Mouse (Mus musculus) central nervous system, embryonic 14 days (tissue): ENCODE data around the gene Otub1. TPM values are rescaled to one million over a fixed set of nuclear protein-coding genes. Genes with fewer than 3 reads are reported as not detected.

ENCODE experiments used
- polyA plus RNA-seq: library from polyadenylated mRNA; depleted of rRNA; stranded (reverse); fragments of >200 nt; gene quantifications from 2 replicates; pipeline ENCODE4 v1.2.3, GENCODE M21; 2012; rRNA removed

Gene Otub1
- 162 and 172 TPM in 2 replicates for polyA plus RNA-seq

GRCm38 (mm10) chr19:7205753-7206736 is at the start of gene Otub1:
Gene Otub1 (minus strand): TSS chr19:7206316.

GRCm38 (mm10) chr19:7240782-7241690 is 34.9 kb upstream of the Otub1 start, which contains the start of gene Naa40:
Gene Naa40 (minus strand): TSS chr19:7241183.

GRCm38 (mm10) chr19:7217162-7217925 is 11.2 kb upstream of the Otub1 start, which contains the start of gene Cox8a:
Gene Cox8a (minus strand): TSS chr19:7217616.

Other genes starting within 250 kb of the Otub1 start
- gene Ppp1r14b, start 231.3 kb downstream of the Otub1 start, polyA plus RNA-seq = 339 and 374 TPM in 2 replicates
- gene Plcb3, start 229.8 kb downstream of the Otub1 start, polyA plus RNA-seq = 26.2 and 38.2 TPM in 2 replicates
- 61.1 and 75.9 TPM in 2 replicates for gene Fkbp2, start 225.8 kb downstream of the Otub1 start, polyA plus RNA-seq
- 30.0 and 38.5 TPM in 2 replicates for gene Vegfb, start 218.7 kb downstream of the Otub1 start, polyA plus RNA-seq
- 30.4 and 31.6 TPM in 2 replicates for gene Dnajc4, start 213.7 kb downstream of the Otub1 start, polyA plus RNA-seq
- 16.0 and 16.1 TPM in 2 replicates for gene Nudt22, start 210.2 kb downstream of the Otub1 start, polyA plus RNA-seq
- 16.4 and 18.5 TPM in 2 replicates for gene Trpt1, start 210.2 kb downstream of the Otub1 start, polyA plus RNA-seq
- 5.4 and 5.5 TPM in 2 replicates for gene Fermt3, start 186.8 kb downstream of the Otub1 start, polyA plus RNA-seq
- 177 and 196 TPM in 2 replicates for gene Stip1, start 166.3 kb downstream of the Otub1 start, polyA plus RNA-seq
- gene Macrod1, start 149.5 kb downstream of the Otub1 start, polyA plus RNA-seq = 5.6 and 9.3 TPM in 2 replicates
- gene Flrt1, start 100.6 kb downstream of the Otub1 start, polyA plus RNA-seq = 3.0 and 3.3 TPM in 2 replicates
- gene Cox8a, start 11.3 kb upstream of the Otub1 start, polyA plus RNA-seq = 562 and 588 TPM in 2 replicates
- 68.7 and 70.7 TPM in 2 replicates for gene Naa40, start 34.9 kb upstream of the Otub1 start, polyA plus RNA-seq
- gene Rcor2, start 61.0 kb upstream of the Otub1 start, polyA plus RNA-seq = 148 and 215 TPM in 2 replicates
- 65.3 and 69.7 TPM in 2 replicates for gene Mark2, start 135.5 kb upstream of the Otub1 start, polyA plus RNA-seq
- 38.2 and 39.4 TPM in 2 replicates for gene Spindoc, start 176.7 kb upstream of the Otub1 start, polyA plus RNA-seq
- 140 and 156 TPM in 2 replicates for gene 2700081O15Rik, start 211.3 kb upstream of the Otub1 start, polyA plus RNA-seq